Mouse (Mus musculus) NIH3T3 (cell line): Measurements from ENCODE around the gene Zbtb24.
A peak's percentile ranks its signal among the peaks of the same experiment; 100 is the strongest.
"Not testable (repeated sequence)": the region's sequence is repeated elsewhere in the genome, so short reads cannot be mapped to it uniquely, and the experiment has no call there.

Source experiments
- DNase-seq: peaks from one replicate; pipeline ENCODE4 v3.0.0-alpha.2; 2012; ENCODE audit warnings: low read depth

Zbtb24 gene

GRCm38 (mm10) chr10:41450137-41450670 is at the start of gene Zbtb24:
Gene Zbtb24, plus strand, starts transcription at chr10:41450383.
- DNase-seq = peak; percentile 98

- DNase-seq = no peak
These were observed 49.1 kb upstream of the Zbtb24 start for GRCm38 (mm10) chr10:41401097-41401496.

GRCm38 (mm10) chr10:41403364-41403763 is 46.8 kb upstream of the Zbtb24 start:
- no peak for DNase-seq

DNA sequence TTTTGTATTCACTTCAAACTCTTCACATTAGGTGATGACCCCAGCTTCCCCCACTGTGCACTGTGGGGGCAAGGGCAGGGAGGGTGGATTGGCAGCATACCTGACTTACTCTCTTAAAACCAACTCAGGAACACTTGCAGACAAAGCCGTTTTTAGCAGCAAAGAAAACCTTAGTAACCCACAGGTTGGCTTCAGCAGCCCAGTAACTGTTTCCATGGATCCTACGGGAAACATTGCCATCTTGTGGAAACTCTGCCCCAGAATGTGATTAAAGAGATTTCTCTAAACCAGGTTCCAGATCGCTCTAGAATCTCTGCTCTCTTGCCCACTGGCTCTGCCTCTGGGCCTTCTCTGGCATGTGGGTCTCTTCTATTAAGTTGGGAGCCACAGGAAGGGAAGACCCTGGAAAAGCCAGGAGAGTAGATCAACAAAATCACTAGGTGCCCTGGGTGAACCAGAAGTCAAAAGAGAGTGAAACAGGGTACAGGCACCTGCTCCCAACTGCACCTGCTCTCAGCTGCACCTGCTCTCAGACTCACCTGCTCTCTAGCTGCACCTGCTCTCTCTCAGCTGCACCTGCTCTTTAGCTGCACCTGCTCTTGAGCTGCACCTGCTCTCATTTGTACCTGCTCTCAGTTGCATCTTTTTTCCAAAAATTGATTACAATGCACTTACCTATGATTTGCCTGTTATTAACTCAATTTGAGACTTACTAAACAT is 46.1 kb upstream of the Zbtb24 start:
- peak; percentile 62 for DNase-seq

GRCm38 (mm10) chr10:41410176-41410575 is 40.0 kb upstream of the Zbtb24 start:
- not testable (repeated sequence) for DNase-seq

- DNase-seq = not testable (repeated sequence)
These were observed 39.4 kb upstream of the Zbtb24 start for GRCm38 (mm10) chr10:41410821-41411220.

- DNase-seq = not testable (repeated sequence)
These were observed 36.7 kb upstream of the Zbtb24 start for GRCm38 (mm10) chr10:41413471-41413870.

GRCm38 (mm10) chr10:41415368-41415767 is 34.8 kb upstream of the Zbtb24 start:
- DNase-seq = not testable (repeated sequence)

- no peak for DNase-seq
These were observed 29.5 kb upstream of the Zbtb24 start for GRCm38 (mm10) chr10:41420496-41421200.

GRCm38 (mm10) chr10:41423681-41424080 is 26.5 kb upstream of the Zbtb24 start:
- no peak for DNase-seq

DNA sequence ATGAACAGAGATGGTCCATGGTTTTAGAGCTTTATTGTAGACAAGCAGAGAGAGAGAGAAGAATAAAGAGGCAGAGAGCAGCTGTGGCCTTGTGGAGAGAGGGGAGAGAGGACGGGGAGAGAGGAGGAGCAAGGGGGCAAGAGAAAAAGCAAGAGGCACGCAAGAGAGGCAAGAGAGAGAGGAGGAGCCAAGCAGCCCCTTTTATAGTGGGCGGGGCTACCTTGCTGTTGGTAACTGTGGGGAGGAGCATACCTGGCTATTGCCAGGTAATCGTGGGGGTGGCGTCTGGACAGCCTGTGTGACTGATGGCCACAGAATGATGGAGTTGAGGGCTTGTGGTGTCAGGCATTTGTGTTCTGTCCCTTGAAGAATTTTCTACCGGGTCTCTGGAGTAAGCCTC is 23.8 kb upstream of the Zbtb24 start:
- DNase-seq = no peak

- DNase-seq = peak; percentile 77
These were observed 15.6 kb upstream of the Zbtb24 start for GRCm38 (mm10) chr10:41434624-41435023.

GRCm38 (mm10) chr10:41435141-41435540 is 15.0 kb upstream of the Zbtb24 start:
- no peak for DNase-seq

DNA sequence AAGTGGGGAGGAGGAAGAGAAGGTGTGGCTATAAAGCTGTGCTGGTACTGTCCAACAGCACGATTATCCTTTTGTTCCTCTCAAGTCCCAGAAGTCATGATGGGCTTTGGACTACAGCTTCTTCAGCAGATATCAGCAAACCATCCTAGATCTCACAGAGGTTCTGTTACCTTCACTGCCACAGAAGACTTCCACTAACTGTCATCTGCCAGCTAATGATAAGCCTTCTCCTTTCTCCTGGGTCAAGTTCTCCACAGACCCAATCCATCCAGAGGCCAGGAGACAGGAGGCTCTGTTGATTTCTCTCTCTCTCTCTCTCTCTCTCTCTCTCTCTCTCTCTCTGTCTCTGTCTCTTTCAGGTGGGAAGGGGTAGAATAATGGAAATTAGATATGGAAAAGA is 2.0 kb upstream of the Zbtb24 start:
- DNase-seq = no peak

GRCm38 (mm10) chr10:41449684-41450083 is 499 bp upstream of the Zbtb24 start:
- DNase-seq = no peak

DNA sequence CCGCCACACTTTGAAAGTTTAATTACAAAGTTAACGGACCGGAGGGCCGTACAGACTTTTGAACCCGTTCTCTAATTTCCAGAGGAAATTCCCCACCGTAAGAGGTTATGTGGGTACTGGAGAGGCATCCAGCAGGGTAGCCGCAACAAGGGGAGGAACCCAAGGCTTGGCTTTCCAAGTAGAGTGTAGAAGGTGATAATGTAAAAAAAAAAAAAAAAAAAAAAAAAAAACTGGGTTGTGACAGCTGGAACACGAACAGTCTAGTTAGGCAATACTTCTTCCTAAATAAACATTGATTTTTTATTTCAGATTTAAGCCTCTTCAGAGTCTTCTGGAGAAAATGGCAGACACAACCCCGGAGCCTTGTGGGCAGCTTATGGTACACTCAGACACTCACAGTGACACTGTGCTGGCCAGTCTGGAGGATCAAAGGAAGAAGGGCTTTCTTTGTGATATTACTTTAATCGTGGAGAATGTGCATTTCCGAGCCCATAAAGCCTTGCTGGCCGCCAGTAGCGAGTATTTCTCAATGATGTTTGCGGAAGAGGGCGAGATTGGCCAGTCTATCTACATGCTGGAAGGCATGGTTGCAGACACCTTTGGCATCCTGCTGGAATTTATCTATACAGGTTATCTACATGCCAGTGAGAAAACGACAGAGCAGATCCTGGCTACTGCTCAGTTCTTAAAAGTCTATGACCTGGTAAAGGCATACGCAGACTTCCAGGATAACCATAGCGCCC is 768 bp downstream of the Zbtb24 start:
- DNase-seq = peak; percentile 9

GRCm38 (mm10) chr10:41451656-41452055 is 1.5 kb downstream of the Zbtb24 start:
- no peak for DNase-seq

- DNase-seq = peak; percentile 64
These were observed 2.6 kb downstream of the Zbtb24 start for GRCm38 (mm10) chr10:41452791-41453190.

- DNase-seq = no peak
These were observed 9.8 kb downstream of the Zbtb24 start for GRCm38 (mm10) chr10:41459990-41460389.

GRCm38 (mm10) chr10:41460501-41460900 is 10.3 kb downstream of the Zbtb24 start:
- no peak for DNase-seq

DNA sequence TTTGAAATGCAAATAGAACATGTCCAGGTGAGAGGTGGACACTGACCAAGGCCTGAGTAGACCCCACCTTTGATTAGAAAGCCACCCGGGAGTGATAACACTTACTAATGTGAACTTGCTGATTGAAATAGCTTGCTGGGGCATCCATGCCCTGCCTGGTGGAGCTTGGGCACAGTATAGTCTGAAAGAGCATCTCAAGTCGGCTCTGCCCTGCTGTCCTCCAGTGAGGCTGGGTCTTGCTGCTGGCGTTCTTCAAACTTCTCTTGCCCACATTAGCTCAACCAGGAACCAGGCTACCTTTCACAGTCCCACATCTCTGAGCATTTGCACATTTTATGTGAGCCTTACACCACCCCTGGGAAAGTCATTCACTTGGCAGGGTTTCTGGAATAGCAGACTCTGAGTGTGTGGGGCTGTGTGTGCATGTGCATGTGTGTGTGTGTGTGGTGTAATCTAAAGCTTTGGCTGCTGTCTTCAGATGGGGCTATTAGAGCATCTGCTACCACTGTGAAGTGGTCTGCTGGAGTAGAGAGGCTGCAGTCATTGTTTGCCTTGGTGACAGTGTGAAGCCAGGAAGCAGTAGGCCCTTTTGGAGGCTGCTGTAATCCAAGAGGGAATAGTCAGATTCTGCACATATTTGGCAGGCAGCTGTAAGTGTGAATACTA is 11.0 kb downstream of the Zbtb24 start:
- no peak for DNase-seq

- no peak for DNase-seq
These were observed 14.3 kb downstream of the Zbtb24 start for GRCm38 (mm10) chr10:41464401-41464955.
